8 mouse cellular contexts compared by ENCODE assay signal in the genomic region with DNA sequence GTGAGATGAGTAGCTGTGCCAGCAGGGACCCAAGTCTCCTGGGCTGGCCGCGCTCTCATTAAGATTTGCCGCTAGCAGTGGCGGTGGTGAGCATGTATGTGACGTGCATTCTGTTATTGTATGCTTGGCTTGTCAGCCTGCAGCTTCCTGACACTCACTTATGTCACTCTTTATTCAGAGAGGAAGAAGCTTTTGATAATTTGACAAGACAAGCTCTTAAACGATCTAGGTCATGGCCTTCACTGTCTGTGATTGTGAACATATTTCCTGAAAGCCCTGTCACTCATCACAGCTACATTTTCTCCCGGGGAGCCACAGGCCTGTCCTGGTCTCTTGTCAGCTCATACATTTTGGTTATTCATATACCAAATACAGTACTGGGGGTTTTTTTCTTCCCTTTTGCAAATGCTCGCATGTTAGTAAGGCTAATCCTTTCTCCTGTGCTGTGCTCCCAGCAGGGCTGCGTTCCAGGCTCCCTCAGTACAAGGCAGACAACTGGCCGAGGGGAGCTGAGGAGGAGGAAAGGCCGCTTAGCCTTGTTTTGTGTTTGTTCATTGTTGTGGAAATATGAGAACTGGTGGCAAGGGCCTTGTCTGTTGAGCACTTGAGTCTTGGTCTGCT.
A peak's percentile ranks its signal among the peaks of the same experiment; 100 is the strongest.
DNase-seq lines count a peak whose midpoint lies in the region; ATAC-seq lines count a peak whose summit lies in the region.

No protein-coding gene starts in this region.

- no peaks in the 10 kb centered on the region for H3K36me3 ChIP-seq in lung, embryonic 16.5 days (ENCODE audit: control insufficient read depth, insufficient read depth, low read length)

- H3K27ac ChIP-seq in lung, embryonic 16.5 days (ENCODE audit: low read length): no peak overlapping the region

- H3K4me3 ChIP-seq in lung, embryonic 16.5 days (ENCODE audit: low read length): no peak overlapping the region

- no peak overlapping the region for H3K4me2 ChIP-seq in lung, embryonic 16.5 days (ENCODE audit: low read depth, low read length)

- intact Hi-C loops in left cerebral cortex, postnatal 4 days (cut with DNase I): loop anchor here (10.0 kb wide), 1 partner anchor 151 kb away; a partner anchor contains a TSS
- intact Hi-C loops in gastrocnemius, postnatal 14 days (cut with DNase I; ENCODE audit: low total_unique reads): loop anchor here (10.0 kb wide), 1 partner anchor 341 kb away; no protein-coding TSS in a partner anchor

- peak; percentile 88 for ATAC-seq in lung, embryonic 16.5 days (ENCODE audit: low read depth)

- H3K9ac ChIP-seq in lung, embryonic 16.5 days (ENCODE audit: low read length): no peak overlapping the region

- H3K4me1 ChIP-seq in lung, embryonic 16.5 days (replicated peaks; ENCODE audit: control insufficient read depth, insufficient read depth, low read length): no peaks in the 10 kb centered on the region

- 32% methylated on average over 11 of the region's 11 CpGs for WGBS in lung, embryonic 16.5 days

- H3K9me3 ChIP-seq in lung, embryonic 16.5 days (ENCODE audit: control insufficient read depth, low read length): no peaks in the 10 kb centered on the region

- no peaks in the 10 kb centered on the region for H3K27me3 ChIP-seq in lung, embryonic 16.5 days (ENCODE audit: control insufficient read depth, insufficient read depth, low read depth, low read length)

- peak; percentile 67 for DNase-seq in left cerebral cortex, postnatal 4 days
- DNase-seq in left cerebral cortex, adult 11 months (ENCODE audit: low spot score): no peak
- DNase-seq in embryo, embryonic 10 days (ENCODE audit: low spot score): peak; percentile 80
- DNase-seq in retina, postnatal 1 day: peak; percentile 95
- no peak for DNase-seq in urinary bladder, adult 2 months (ENCODE audit: low spot score)
- DNase-seq in gastrocnemius, postnatal 14 days: no peak
- no peak for DNase-seq in urinary bladder, postnatal 14 days (ENCODE audit: low spot score)

Comparison
In these comparisons a context has a peak if more than half of its experiments do, and no peak if none do; other contexts are left out.
1. DNase-seq: peak in left cerebral cortex, postnatal 4 days (single experiment), embryo, embryonic 10 days (single experiment) and retina, postnatal 1 day (single experiment); none in left cerebral cortex, adult 11 months (single experiment), urinary bladder, adult 2 months (single experiment), gastrocnemius, postnatal 14 days (single experiment) and urinary bladder, postnatal 14 days (single experiment).